Mouse (Mus musculus): ENCODE results near the gene Cdkal1. TPM values are rescaled to one million over a fixed set of nuclear protein-coding genes. Genes with fewer than 3 reads are reported as not detected.

Cdkal1 gene
- polyA plus RNA-seq, 2 experiments, result 10.8 to 29.8 TPM

GRCm38 (mm10) chr13:29552322-29552870 is 303.1 kb downstream of the Cdkal1 start:
- no peak for ATAC-seq (ENCODE audit: low FRiP score, low read depth)
- H3K27me3 ChIP-seq (ENCODE audit: control insufficient read depth, insufficient read depth, low read length), result no peaks in the 10 kb centered on the region
- no peak overlapping the region for H3K9ac ChIP-seq (ENCODE audit: low read depth, low read length, severe bottlenecking)
- no peaks in the 10 kb centered on the region; the same call in 1 of the 2 replicates for H3K36me3 ChIP-seq (ENCODE audit: control insufficient read depth, insufficient read depth, low read length)
- no peak for DNase-seq (ENCODE audit: low spot score)
- no peaks in the 10 kb centered on the region for H3K9me3 ChIP-seq (ENCODE audit: control insufficient read depth, low read length)
- H3K27ac ChIP-seq (replicated peaks; ENCODE audit: low read depth, low read length), result no peak overlapping the region
- WGBS, result 31% methylated on average over 5 of the region's 5 CpGs
- TF ChIP-seq POLR2A (IDR thresholded peaks at IDR 0.05; ENCODE audit: borderline replicate concordance, extremely low read depth, insufficient read depth, insufficient read length), result no peak
- H3K4me1 ChIP-seq (ENCODE audit: control insufficient read depth, insufficient read depth, low read length), result peaks cover 21% of the 10 kb centered on the region
- no peak overlapping the region for H3K4me2 ChIP-seq (replicated peaks; ENCODE audit: low read depth, low read length, severe bottlenecking)
- H3K4me3 ChIP-seq (replicated peaks; ENCODE audit: low read length), result no peak overlapping the region

DNA sequence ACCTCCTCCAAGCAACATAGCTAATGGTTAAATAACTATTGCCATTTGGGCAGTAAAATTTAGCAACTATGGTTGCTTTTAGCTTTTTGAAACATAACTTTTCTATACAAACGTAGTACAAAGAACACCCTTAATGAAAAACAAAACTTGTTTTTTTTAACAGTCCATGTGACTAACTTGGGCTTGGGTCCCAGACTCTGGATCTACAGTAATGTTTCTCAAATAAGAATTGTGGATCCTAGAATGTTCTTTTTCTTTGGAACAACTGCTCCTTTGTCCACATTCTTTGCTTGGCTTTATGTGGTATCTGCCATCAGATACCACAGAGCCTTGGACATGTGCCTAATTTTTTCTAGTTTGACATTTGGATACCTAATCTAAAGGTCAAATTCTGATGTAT is 304.6 kb downstream of the Cdkal1 start:
- H3K4me3 ChIP-seq (replicated peaks; ENCODE audit: low read length), result no peak overlapping the region
- no peak overlapping the region for H3K9ac ChIP-seq (ENCODE audit: low read depth, low read length, severe bottlenecking)
- ATAC-seq (ENCODE audit: low FRiP score, low read depth) (peak; percentile 26; the same call in 1 of the 2 replicates), DNase-seq (ENCODE audit: low spot score) (peak; percentile 63)
- TF ChIP-seq POLR2A (IDR thresholded peaks at IDR 0.05; ENCODE audit: borderline replicate concordance, extremely low read depth, insufficient read depth, insufficient read length), result no peak
- H3K27ac ChIP-seq (replicated peaks; ENCODE audit: low read depth, low read length), result peak overlapping the region; percentile 52
- no peak overlapping the region for H3K4me2 ChIP-seq (replicated peaks; ENCODE audit: low read depth, low read length, severe bottlenecking)
- H3K4me1 ChIP-seq (ENCODE audit: control insufficient read depth, insufficient read depth, low read length), result peaks cover 21% of the 10 kb centered on the region
- no peaks in the 10 kb centered on the region for H3K27me3 ChIP-seq (ENCODE audit: control insufficient read depth, insufficient read depth, low read length)
- WGBS, result 25% methylated on average over 1 of the region's 1 CpGs
- no peaks in the 10 kb centered on the region; the same call in 1 of the 2 replicates for H3K36me3 ChIP-seq (ENCODE audit: control insufficient read depth, insufficient read depth, low read length)
- H3K9me3 ChIP-seq (ENCODE audit: control insufficient read depth, low read length), result no peaks in the 10 kb centered on the region

GRCm38 (mm10) chr13:29550203-29550602 is 305.3 kb downstream of the Cdkal1 start:
- WGBS, result 84% methylated on average over 6 of the region's 6 CpGs
- no peaks in the 10 kb centered on the region; the same call in 1 of the 2 replicates for H3K36me3 ChIP-seq (ENCODE audit: control insufficient read depth, insufficient read depth, low read length)
- H3K27ac ChIP-seq (replicated peaks; ENCODE audit: low read depth, low read length), result peak overlapping the region; percentile 40; the same call in 1 of the 2 replicates
- no peak overlapping the region for H3K9ac ChIP-seq (ENCODE audit: low read depth, low read length, severe bottlenecking)
- no peak overlapping the region for H3K4me2 ChIP-seq (replicated peaks; ENCODE audit: low read depth, low read length, severe bottlenecking)
- H3K27me3 ChIP-seq (ENCODE audit: control insufficient read depth, insufficient read depth, low read length), result no peaks in the 10 kb centered on the region
- TF ChIP-seq POLR2A (IDR thresholded peaks at IDR 0.05; ENCODE audit: borderline replicate concordance, extremely low read depth, insufficient read depth, insufficient read length), result no peak
- DNase-seq (ENCODE audit: low spot score) (no peak), ATAC-seq (ENCODE audit: low FRiP score, low read depth) (no peak)
- no peak overlapping the region for H3K4me3 ChIP-seq (replicated peaks; ENCODE audit: low read length)
- H3K4me1 ChIP-seq (ENCODE audit: control insufficient read depth, insufficient read depth, low read length), result peaks cover 19% of the 10 kb centered on the region
- no peaks in the 10 kb centered on the region for H3K9me3 ChIP-seq (ENCODE audit: control insufficient read depth, low read length)

DNA sequence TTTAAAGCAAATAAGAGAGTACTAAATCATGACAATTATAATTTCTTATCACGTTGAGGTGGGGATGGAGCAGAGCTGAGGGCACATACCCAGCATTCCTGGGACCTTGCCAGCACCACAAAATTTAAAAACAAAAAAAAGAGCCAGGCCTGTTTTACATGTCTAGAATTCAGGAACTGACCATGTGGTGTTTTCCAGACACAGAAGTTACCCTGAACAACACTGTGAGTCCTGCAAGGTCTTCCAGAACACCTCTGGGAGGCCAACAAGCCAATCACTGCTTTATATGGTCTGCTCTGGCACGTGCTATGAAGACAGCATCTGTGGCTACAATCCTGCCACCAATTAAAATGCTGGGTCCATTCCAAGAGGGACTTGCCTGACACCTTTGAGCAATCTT is 305.7 kb downstream of the Cdkal1 start:
- H3K4me1 ChIP-seq (ENCODE audit: control insufficient read depth, insufficient read depth, low read length), result peaks cover 18% of the 10 kb centered on the region
- no peaks in the 10 kb centered on the region for H3K9me3 ChIP-seq (ENCODE audit: control insufficient read depth, low read length)
- no peak for ATAC-seq (ENCODE audit: low FRiP score, low read depth)
- H3K4me2 ChIP-seq (replicated peaks; ENCODE audit: low read depth, low read length, severe bottlenecking), result no peak overlapping the region
- no peaks in the 10 kb centered on the region; the same call in 1 of the 2 replicates for H3K36me3 ChIP-seq (ENCODE audit: control insufficient read depth, insufficient read depth, low read length)
- no peak overlapping the region for H3K27ac ChIP-seq (replicated peaks; ENCODE audit: low read depth, low read length)
- H3K9ac ChIP-seq (ENCODE audit: low read depth, low read length, severe bottlenecking), result no peak overlapping the region
- WGBS, result 37% methylated on average over 2 of the region's 2 CpGs
- H3K4me3 ChIP-seq (replicated peaks; ENCODE audit: low read length), result no peak overlapping the region
- TF ChIP-seq POLR2A (IDR thresholded peaks at IDR 0.05; ENCODE audit: borderline replicate concordance, extremely low read depth, insufficient read depth, insufficient read length), result no peak
- no peak for DNase-seq (ENCODE audit: low spot score)
- H3K27me3 ChIP-seq (ENCODE audit: control insufficient read depth, insufficient read depth, low read length), result no peaks in the 10 kb centered on the region

DNA sequence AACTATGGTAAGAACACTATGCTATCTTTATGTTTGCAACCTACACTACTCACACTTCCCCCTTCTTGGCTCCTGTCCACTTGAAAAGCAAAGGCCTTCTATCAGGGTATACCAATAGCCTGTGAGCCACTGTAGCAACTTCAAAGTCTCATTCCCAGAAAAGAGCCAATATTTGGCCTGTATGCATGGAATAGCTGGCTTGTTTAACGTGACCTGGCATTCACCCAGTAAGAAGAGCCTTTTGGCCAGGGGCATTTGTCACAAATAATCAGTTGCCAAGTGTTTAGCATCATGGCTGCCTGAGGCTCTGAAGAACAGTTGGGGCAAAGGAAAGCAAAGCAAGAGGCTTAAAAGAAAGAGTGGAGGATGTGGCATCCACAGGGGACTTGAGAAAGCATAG is 317.6 kb downstream of the Cdkal1 start:
- Histone ChIP-seq H3K4me3 (replicated peaks; ENCODE audit: low read length) (no peak overlapping the region), H3K4me1 (ENCODE audit: control insufficient read depth, insufficient read depth, low read length) (no peaks in the 10 kb centered on the region), H3K4me2 (replicated peaks; ENCODE audit: low read depth, low read length, severe bottlenecking) (no peak overlapping the region), H3K27ac (replicated peaks; ENCODE audit: low read depth, low read length) (no peak overlapping the region), H3K27me3 (ENCODE audit: control insufficient read depth, insufficient read depth, low read length) (no peaks in the 10 kb centered on the region), H3K36me3 (ENCODE audit: control insufficient read depth, insufficient read depth, low read length) (no peaks in the 10 kb centered on the region), H3K9ac (ENCODE audit: low read depth, low read length, severe bottlenecking) (no peak overlapping the region), H3K9me3 (ENCODE audit: control insufficient read depth, low read length) (no peaks in the 10 kb centered on the region)
- no peak for DNase-seq (ENCODE audit: low spot score)
- 61% methylated on average over 1 of the region's 1 CpGs for WGBS
- TF ChIP-seq POLR2A (IDR thresholded peaks at IDR 0.05; ENCODE audit: borderline replicate concordance, extremely low read depth, insufficient read depth, insufficient read length), result no peak
- no peak for ATAC-seq (ENCODE audit: low FRiP score, low read depth)

Measured in limb, embryonic 14.5 days (tissue).